Mouse (Mus musculus): Measurements from ENCODE around the gene Gm973. TPM values are rescaled to one million over a fixed set of nuclear protein-coding genes. Genes with fewer than 3 reads are reported as not detected.

Gene Gm973
- polyA plus RNA-seq, 1 experiment, result not detected

DNA sequence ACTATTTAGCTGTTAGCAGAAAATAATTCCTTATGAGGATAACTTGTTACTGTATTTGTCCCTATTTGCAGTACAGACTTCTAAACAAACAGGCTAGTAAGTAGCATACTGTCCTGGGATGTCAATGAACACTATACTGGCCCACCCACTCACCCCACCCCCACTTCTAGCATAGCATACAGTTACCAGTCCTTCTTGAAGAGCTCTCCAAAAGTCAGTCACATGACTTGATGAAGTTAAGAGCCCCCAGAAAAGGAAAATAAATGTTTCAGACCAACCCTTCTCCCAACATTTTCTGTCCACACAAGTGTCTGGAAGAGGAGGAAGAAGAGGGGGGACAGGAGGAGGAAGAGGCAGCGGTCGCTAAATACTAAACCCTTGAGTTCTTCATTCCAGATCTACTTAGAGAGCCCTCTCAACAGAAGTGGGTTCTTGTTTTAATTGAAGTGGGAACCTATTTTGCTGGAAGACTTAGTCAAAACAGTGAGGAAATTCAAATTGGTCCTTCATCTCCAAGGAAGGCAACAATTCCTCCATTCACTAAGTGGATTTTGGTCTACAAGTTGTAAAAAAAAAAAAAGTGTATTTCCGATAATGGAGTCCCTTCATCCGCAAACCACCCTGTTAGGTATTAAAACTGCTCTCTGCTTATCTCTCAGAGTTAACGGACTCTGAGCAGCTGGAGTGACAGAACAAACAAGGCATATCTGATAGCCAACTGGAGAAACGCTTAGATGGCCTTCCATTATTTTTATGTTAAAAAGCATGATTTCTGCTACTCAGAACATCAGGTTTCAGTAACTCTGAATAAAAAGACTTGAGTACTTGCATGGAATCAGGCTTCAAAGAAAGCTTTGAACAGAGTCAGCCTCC is 18.1 kb upstream of the Gm973 start:
- H3K4me3 ChIP-seq (ENCODE audit: insufficient read depth, poor library complexity, severe bottlenecking), result no peak overlapping the region
- no peaks in the 10 kb centered on the region for H3K79me2 ChIP-seq (ENCODE audit: control insufficient read depth, insufficient read depth)
- TF ChIP-seq CEBPB (IDR thresholded peaks at IDR 0.05; ENCODE audit: low read depth), result no peak
- TF ChIP-seq CTCF (IDR thresholded peaks at IDR 0.05; ENCODE audit: control insufficient read depth, insufficient read depth, insufficient read length), result no peak
- TF ChIP-seq USF1 (IDR thresholded peaks at IDR 0.05; ENCODE audit: low read depth), result no peak
- no peak for TF ChIP-seq MYOD1 (IDR thresholded peaks at IDR 0.05; ENCODE audit: control insufficient read depth, insufficient read length, low read depth)
- no peaks in the 10 kb centered on the region for H3K79me3 ChIP-seq (ENCODE audit: low read depth)
- H3K27me3 ChIP-seq (ENCODE audit: control insufficient read depth, insufficient read depth, insufficient read length), result no peaks in the 10 kb centered on the region
- no peak overlapping the region for H3ac ChIP-seq (ENCODE audit: control insufficient read depth, insufficient read length, low read depth)
- no peaks in the 10 kb centered on the region for H3K36me3 ChIP-seq (ENCODE audit: control insufficient read depth, insufficient read depth)

GRCm38 (mm10) chr1:59499327-59499726 is 16.7 kb upstream of the Gm973 start:
- Histone ChIP-seq H3K4me3 (ENCODE audit: insufficient read depth, poor library complexity, severe bottlenecking) (no peak overlapping the region), H3K79me3 (ENCODE audit: low read depth) (no peaks in the 10 kb centered on the region), H3K27me3 (ENCODE audit: control insufficient read depth, insufficient read depth, insufficient read length) (no peaks in the 10 kb centered on the region), H3ac (ENCODE audit: control insufficient read depth, insufficient read length, low read depth) (no peak overlapping the region), H3K36me3 (ENCODE audit: control insufficient read depth, insufficient read depth) (no peaks in the 10 kb centered on the region), H3K79me2 (ENCODE audit: control insufficient read depth, insufficient read depth) (no peaks in the 10 kb centered on the region)
- TF ChIP-seq MYOG (IDR thresholded peaks at IDR 0.05; ENCODE audit: control insufficient read depth, extremely low read depth, insufficient read length), result no peak
- no peak for TF ChIP-seq CTCF (IDR thresholded peaks at IDR 0.05; ENCODE audit: control insufficient read depth, insufficient read depth, insufficient read length)
- TF ChIP-seq MAX (IDR thresholded peaks at IDR 0.05), result no peak
- TF ChIP-seq MYOD1 (IDR thresholded peaks at IDR 0.05; ENCODE audit: control insufficient read depth, insufficient read length, low read depth), result no peak
- TF ChIP-seq FOSL1 (IDR thresholded peaks at IDR 0.05; ENCODE audit: insufficient read depth, low read length, poor library complexity, severe bottlenecking), result no peak
- no peak for TF ChIP-seq CEBPB (IDR thresholded peaks at IDR 0.05; ENCODE audit: low read depth)
- TF ChIP-seq USF1 (IDR thresholded peaks at IDR 0.05; ENCODE audit: low read depth), result no peak

GRCm38 (mm10) chr1:59502355-59502754 is 13.7 kb upstream of the Gm973 start:
- Histone ChIP-seq H3K4me3 (ENCODE audit: insufficient read depth, poor library complexity, severe bottlenecking) (no peak overlapping the region), H3K79me2 (ENCODE audit: control insufficient read depth, insufficient read depth) (no peaks in the 10 kb centered on the region), H3ac (ENCODE audit: control insufficient read depth, insufficient read length, low read depth) (no peak overlapping the region), H3K36me3 (ENCODE audit: control insufficient read depth, insufficient read depth) (no peaks in the 10 kb centered on the region), H3K79me3 (ENCODE audit: low read depth) (no peaks in the 10 kb centered on the region), H3K27me3 (ENCODE audit: control insufficient read depth, insufficient read depth, insufficient read length) (no peaks in the 10 kb centered on the region)
- no peak for TF ChIP-seq USF1 (IDR thresholded peaks at IDR 0.05; ENCODE audit: low read depth)

DNA sequence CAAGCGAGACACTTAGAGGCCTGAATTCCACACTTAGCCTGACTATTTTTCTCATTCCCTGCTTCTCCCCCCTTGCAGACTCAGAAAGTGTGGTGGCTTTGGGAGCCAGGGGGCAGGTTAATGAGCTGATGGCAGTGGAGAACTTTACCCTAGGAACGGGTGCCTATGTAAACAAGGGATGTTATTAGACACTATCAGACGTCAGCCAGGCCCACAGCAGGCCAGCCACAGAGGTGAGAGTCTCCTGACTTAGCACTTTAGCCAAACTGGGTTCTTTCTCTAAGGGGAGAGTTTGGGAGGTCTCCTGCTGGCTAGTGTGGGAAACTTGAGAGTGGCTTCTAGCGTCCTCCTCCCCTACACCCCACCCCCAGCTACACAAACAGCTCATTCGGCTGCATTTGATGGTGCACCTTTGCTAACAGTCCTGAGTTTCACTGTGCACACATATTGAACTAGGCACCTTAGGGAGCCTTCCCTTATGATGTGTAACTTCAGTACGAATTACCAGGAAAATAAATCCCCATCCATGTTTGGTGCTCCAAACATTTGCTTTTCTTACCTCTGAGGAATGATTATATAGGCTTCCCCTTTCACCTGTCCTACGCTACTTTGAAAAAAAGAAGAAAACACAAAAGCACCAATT is 12.3 kb upstream of the Gm973 start:
- no peaks in the 10 kb centered on the region for H3K79me2 ChIP-seq (ENCODE audit: control insufficient read depth, insufficient read depth)
- no peaks in the 10 kb centered on the region for H3K79me3 ChIP-seq (ENCODE audit: low read depth)
- TF ChIP-seq MAX (IDR thresholded peaks at IDR 0.05), result no peak
- no peak for TF ChIP-seq CTCF (IDR thresholded peaks at IDR 0.05; ENCODE audit: control insufficient read depth, insufficient read depth, insufficient read length)
- TF ChIP-seq CEBPB (IDR thresholded peaks at IDR 0.05; ENCODE audit: low read depth), result no peak
- no peak for TF ChIP-seq MYOG (IDR thresholded peaks at IDR 0.05; ENCODE audit: control insufficient read depth, extremely low read depth, insufficient read length)
- no peak for TF ChIP-seq MYOD1 (IDR thresholded peaks at IDR 0.05; ENCODE audit: control insufficient read depth, insufficient read length, low read depth)
- TF ChIP-seq FOSL1 (IDR thresholded peaks at IDR 0.05; ENCODE audit: insufficient read depth, low read length, poor library complexity, severe bottlenecking), result no peak
- TF ChIP-seq USF1 (IDR thresholded peaks at IDR 0.05; ENCODE audit: low read depth), result no peak
- no peak overlapping the region for H3K4me3 ChIP-seq (ENCODE audit: insufficient read depth, poor library complexity, severe bottlenecking)
- H3ac ChIP-seq (ENCODE audit: control insufficient read depth, insufficient read length, low read depth), result no peak overlapping the region
- H3K27me3 ChIP-seq (ENCODE audit: control insufficient read depth, insufficient read depth, insufficient read length), result no peaks in the 10 kb centered on the region
- H3K36me3 ChIP-seq (ENCODE audit: control insufficient read depth, insufficient read depth), result no peaks in the 10 kb centered on the region

DNA sequence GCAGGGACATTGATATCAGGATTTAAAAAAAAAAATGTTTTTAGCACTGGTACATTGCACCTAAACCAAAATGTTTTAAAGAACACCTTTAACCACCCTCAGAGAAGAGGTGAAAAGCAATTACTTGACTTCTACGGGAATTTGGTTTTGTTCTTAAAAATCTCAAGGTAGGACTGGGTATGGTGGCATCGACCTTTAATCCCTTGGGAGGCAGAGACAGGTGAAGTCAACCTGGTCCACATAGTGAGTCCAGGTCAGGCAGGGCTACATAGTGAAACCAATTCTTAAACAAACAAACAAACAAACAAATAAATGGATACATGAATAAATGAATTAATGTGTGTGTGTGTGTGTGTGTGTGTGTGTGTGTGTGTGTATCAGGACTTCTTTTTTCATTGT is 11.8 kb upstream of the Gm973 start:
- H3K27me3 ChIP-seq (ENCODE audit: control insufficient read depth, insufficient read depth, insufficient read length), result no peaks in the 10 kb centered on the region
- no peak overlapping the region for H3ac ChIP-seq (ENCODE audit: control insufficient read depth, insufficient read length, low read depth)
- H3K36me3 ChIP-seq (ENCODE audit: control insufficient read depth, insufficient read depth), result no peaks in the 10 kb centered on the region
- no peak overlapping the region for H3K4me3 ChIP-seq (ENCODE audit: insufficient read depth, poor library complexity, severe bottlenecking)
- no peak for TF ChIP-seq MYOG (IDR thresholded peaks at IDR 0.05; ENCODE audit: control insufficient read depth, extremely low read depth, insufficient read length)
- no peak for TF ChIP-seq MYOD1 (IDR thresholded peaks at IDR 0.05; ENCODE audit: control insufficient read depth, insufficient read length, low read depth)
- no peak for TF ChIP-seq CEBPB (IDR thresholded peaks at IDR 0.05; ENCODE audit: low read depth)
- TF ChIP-seq MAX (IDR thresholded peaks at IDR 0.05), result no peak
- H3K79me2 ChIP-seq (ENCODE audit: control insufficient read depth, insufficient read depth), result no peaks in the 10 kb centered on the region
- no peaks in the 10 kb centered on the region for H3K79me3 ChIP-seq (ENCODE audit: low read depth)

Data from C2C12 (cell line).